Mouse (Mus musculus): ENCODE results near the gene Tamm41.

Gene Tamm41

GRCm38 (mm10) chr6:114974331-114974730 is 63.3 kb downstream of the Tamm41 start:
- DNase-seq (ENCODE audit: low read depth, low spot score) = no peak

GRCm38 (mm10) chr6:114972988-114973387 is 64.7 kb downstream of the Tamm41 start:
- DNase-seq (ENCODE audit: low read depth, low spot score) = no peak

GRCm38 (mm10) chr6:114970895-114971294 is 66.8 kb downstream of the Tamm41 start:
- peak; percentile 36 for DNase-seq (ENCODE audit: low read depth, low spot score)

- DNase-seq (ENCODE audit: low read depth, low spot score) = peak; percentile 22
These were observed 67.3 kb downstream of the Tamm41 start for GRCm38 (mm10) chr6:114970386-114970785.

GRCm38 (mm10) chr6:114969213-114970120 is 68.2 kb downstream of the Tamm41 start, which contains the start of gene Vgll4:
Gene Vgll4, minus strand, starts transcription at chr6:114969994.
- DNase-seq (ENCODE audit: low read depth, low spot score) = peak; percentile 38

- DNase-seq (ENCODE audit: low read depth, low spot score) = peak; percentile 79
These were observed 69.1 kb downstream of the Tamm41 start for GRCm38 (mm10) chr6:114968361-114969212.

- DNase-seq (ENCODE audit: low read depth, low spot score) = no peak
These were observed 70.1 kb downstream of the Tamm41 start for GRCm38 (mm10) chr6:114967623-114968022.

GRCm38 (mm10) chr6:114966396-114967154 is 71.1 kb downstream of the Tamm41 start:
- DNase-seq (ENCODE audit: low read depth, low spot score) = no peak

- no peak for DNase-seq (ENCODE audit: low read depth, low spot score)
These were observed 71.9 kb downstream of the Tamm41 start for GRCm38 (mm10) chr6:114965802-114966201.

- no peak for DNase-seq (ENCODE audit: low read depth, low spot score)
These were observed 72.3 kb downstream of the Tamm41 start for GRCm38 (mm10) chr6:114965396-114965795.

- DNase-seq (ENCODE audit: low read depth, low spot score) = peak; percentile 53
These were observed 73.4 kb downstream of the Tamm41 start for GRCm38 (mm10) chr6:114964235-114964634.

- DNase-seq (ENCODE audit: low read depth, low spot score) = no peak
These were observed 74.0 kb downstream of the Tamm41 start for GRCm38 (mm10) chr6:114963636-114964035.

- peak; percentile 60 for DNase-seq (ENCODE audit: low read depth, low spot score)
These were observed 76.2 kb downstream of the Tamm41 start for GRCm38 (mm10) chr6:114961276-114962068.

GRCm38 (mm10) chr6:114959012-114959398 is 78.7 kb downstream of the Tamm41 start:
- DNase-seq (ENCODE audit: low read depth, low spot score) = no peak

- DNase-seq (ENCODE audit: low read depth, low spot score) = no peak
These were observed 79.2 kb downstream of the Tamm41 start for GRCm38 (mm10) chr6:114958249-114959011.

- no peak for DNase-seq (ENCODE audit: low read depth, low spot score)
These were observed 79.9 kb downstream of the Tamm41 start for GRCm38 (mm10) chr6:114957756-114958155.

GRCm38 (mm10) chr6:114954496-114954895 is 83.2 kb downstream of the Tamm41 start:
- peak; percentile 51 for DNase-seq (ENCODE audit: low read depth, low spot score)

Data from 3T3-L1 (cell line).